Mouse (Mus musculus) hindbrain, embryonic 13.5 days (tissue): Measurements from ENCODE around the gene Olfr603. TPM values are rescaled to one million over a fixed set of nuclear protein-coding genes. Genes with fewer than 3 reads are reported as not detected.
"Not testable (repeated sequence)": the region's sequence is repeated elsewhere in the genome, so short reads cannot be mapped to it uniquely, and the experiment has no call there.

Experiments used
- ATAC-seq: fragments of 200-750 bp; cut with Nextera tagmentation; 2 replicates; pipeline ENCODE4 v1.8.0; 2017; ENCODE audit warnings: moderate TSS enrichment; ENCODE audit not compliant: low FRiP score
- H3K27ac ChIP-seq: fragments of 300-500 bp; sonication (generic); 2 replicates; pipeline ENCODE4 v1.5.1; 2015; ENCODE audit warnings: inconsistent platforms, mild to moderate bottlenecking, moderate library complexity
- H3K27me3 ChIP-seq: fragments of 300-500 bp; sonication (generic); 2 replicates; pipeline ENCODE4 v1.6.1; 2015; ENCODE audit warnings: mild to moderate bottlenecking, inconsistent platforms
- H3K36me3 ChIP-seq: fragments of 300-500 bp; sonication (generic); 2 replicates; pipeline ENCODE4 v1.6.1; 2015; ENCODE audit warnings: mild to moderate bottlenecking, inconsistent platforms
- H3K4me1 ChIP-seq: fragments of 300-500 bp; sonication (generic); replicated peaks from 2 replicates; pipeline ENCODE4 v1.6.1; 2015; ENCODE audit warnings: inconsistent platforms
- H3K4me2 ChIP-seq: fragments of 300-500 bp; sonication (generic); 2 replicates; pipeline ENCODE4 v1.6.1; 2015; ENCODE audit warnings: inconsistent platforms, mild to moderate bottlenecking, moderate library complexity
- H3K4me3 ChIP-seq: fragments of 300-500 bp; sonication (generic); 2 replicates; pipeline ENCODE4 v1.5.1; 2015; ENCODE audit warnings: mild to moderate bottlenecking, inconsistent platforms
- H3K9ac ChIP-seq: fragments of 300-500 bp; sonication (generic); 2 replicates; pipeline ENCODE4 v1.6.1; 2015; ENCODE audit warnings: mild to moderate bottlenecking, inconsistent platforms
- H3K9me3 ChIP-seq: fragments of 300-500 bp; sonication (generic); 2 replicates; pipeline ENCODE4 v1.6.1; 2016; ENCODE audit warnings: inconsistent platforms
- WGBS: fragments of 180-500 bp; shearing (Covaris S2); methylation state at CpG from one replicate; pipeline ENCODE4 v1.1.7; 2015; 5-methylcytosine and 5-hydroxymethylcytosine counted together
- microRNA-seq: library from miRNA; unstranded; fragments of <30 nt; microRNA quantifications from one replicate; pipeline ENCODE4, GENCODE M21; 2016
- polyA plus RNA-seq: library from polyadenylated mRNA; unstranded; fragments of >200 nt; fragmentation: Nextera tagmentation; extraction: Ambion mirVana; gene quantifications from 2 replicates; pipeline ENCODE4 v1.2.1, GENCODE M21; 2015

The Olfr603 gene
- polyA plus RNA-seq = not detected in 2 replicates

- no peaks in the 10 kb centered on the region for H3K9me3 ChIP-seq
- H3K27ac ChIP-seq = no peak within 1 kb of the TSS
- H3K4me1 ChIP-seq = no peaks in the 10 kb centered on the region
- H3K4me3 ChIP-seq = no peak within 1 kb of the TSS
- no peak within 1 kb of the TSS for H3K4me2 ChIP-seq
- H3K27me3 ChIP-seq = no peaks in the 10 kb centered on the region
- no peak within 1 kb of the TSS for H3K9ac ChIP-seq
- H3K36me3 ChIP-seq = no peaks in the 10 kb centered on the region
- no peak for ATAC-seq
Observed at GRCm38 (mm10) chr7:103386077-103386476, at the start of gene Olfr603. TSS of gene Olfr603 (minus strand) at chr7:103386177.

GRCm38 (mm10) chr7:103414772-103415171 lies 28.8 kb upstream of the Olfr603 start, which contains the start of gene Usp17lc:
TSS of gene Usp17lc (plus strand) at chr7:103415072.
- H3K27ac ChIP-seq, H3K9ac ChIP-seq, H3K36me3 ChIP-seq, H3K9me3 ChIP-seq, ATAC-seq, H3K4me1 ChIP-seq, H3K4me2 ChIP-seq, H3K4me3 ChIP-seq, H3K27me3 ChIP-seq: not testable (repeated sequence)
- 64% methylated on average over 1 of the region's 1 CpGs for WGBS

GRCm38 (mm10) chr7:103406521-103407055 lies 20.6 kb upstream of the Olfr603 start:
- not testable (repeated sequence) for ATAC-seq, H3K4me3 ChIP-seq
- WGBS = 80% methylated on average over 3 of the region's 3 CpGs

GRCm38 (mm10) chr7:103398981-103399380 lies 13.0 kb upstream of the Olfr603 start:
- Histone ChIP-seq H3K27ac (no peak overlapping the region), H3K9ac (no peak overlapping the region), H3K4me2 (no peak overlapping the region), H3K9me3 (no peaks in the 10 kb centered on the region), H3K27me3 (no peaks in the 10 kb centered on the region), H3K4me3 (no peak overlapping the region), H3K36me3 (no peaks in the 10 kb centered on the region), H3K4me1 (no peaks in the 10 kb centered on the region)
- 4% methylated on average over 1 of the region's 1 CpGs for WGBS
- ATAC-seq = no peak

More at GRCm38 (mm10) chr7:103406521-103407055, 20.6 kb upstream of the Olfr603 start:
- not testable (repeated sequence) for H3K36me3 ChIP-seq, H3K9ac ChIP-seq, H3K9me3 ChIP-seq, H3K4me1 ChIP-seq, H3K4me2 ChIP-seq, H3K27me3 ChIP-seq, H3K27ac ChIP-seq

DNA sequence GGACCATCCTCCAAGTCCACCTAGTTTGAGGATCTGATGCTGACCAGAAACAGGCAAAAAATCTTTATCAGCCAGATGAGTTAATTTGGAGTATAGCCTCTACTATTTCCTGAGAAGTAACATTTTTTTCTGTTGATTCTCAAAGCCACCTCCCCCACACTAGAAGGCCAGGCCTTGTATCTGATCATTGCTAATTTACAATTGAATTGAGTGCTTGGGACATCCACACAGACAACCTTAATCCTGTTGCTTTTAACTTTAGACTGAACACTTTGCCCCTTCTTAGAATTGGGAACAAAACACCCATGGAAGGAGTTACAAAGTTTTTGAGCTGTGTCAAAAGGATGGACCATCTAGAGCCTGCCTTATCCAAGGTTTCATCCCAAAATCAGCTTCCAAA lies 11.8 kb upstream of the Olfr603 start:
- H3K4me3 ChIP-seq = no peak overlapping the region
- no peaks in the 10 kb centered on the region for H3K27me3 ChIP-seq
- no peak overlapping the region for H3K4me2 ChIP-seq
- H3K27ac ChIP-seq = no peak overlapping the region
- ATAC-seq = no peak
- no peaks in the 10 kb centered on the region for H3K36me3 ChIP-seq
- no peak overlapping the region for H3K9ac ChIP-seq
- H3K4me1 ChIP-seq = no peaks in the 10 kb centered on the region
- H3K9me3 ChIP-seq = no peaks in the 10 kb centered on the region

GRCm38 (mm10) chr7:103362555-103362954 lies 23.4 kb downstream of the Olfr603 start, which contains the start of gene Olfr601:
TSS of gene Olfr601 (minus strand) at chr7:103362655.
- Histone ChIP-seq H3K9me3 (no peaks in the 10 kb centered on the region), H3K27ac (no peak within 1 kb of the TSS), H3K36me3 (no peaks in the 10 kb centered on the region), H3K27me3 (no peaks in the 10 kb centered on the region), H3K9ac (no peak within 1 kb of the TSS), H3K4me1 (no peaks in the 10 kb centered on the region), H3K4me2 (no peak within 1 kb of the TSS), H3K4me3 (no peak within 1 kb of the TSS)
- ATAC-seq = no peak
- 89% methylated on average over 1 of the region's 1 CpGs for WGBS

DNA sequence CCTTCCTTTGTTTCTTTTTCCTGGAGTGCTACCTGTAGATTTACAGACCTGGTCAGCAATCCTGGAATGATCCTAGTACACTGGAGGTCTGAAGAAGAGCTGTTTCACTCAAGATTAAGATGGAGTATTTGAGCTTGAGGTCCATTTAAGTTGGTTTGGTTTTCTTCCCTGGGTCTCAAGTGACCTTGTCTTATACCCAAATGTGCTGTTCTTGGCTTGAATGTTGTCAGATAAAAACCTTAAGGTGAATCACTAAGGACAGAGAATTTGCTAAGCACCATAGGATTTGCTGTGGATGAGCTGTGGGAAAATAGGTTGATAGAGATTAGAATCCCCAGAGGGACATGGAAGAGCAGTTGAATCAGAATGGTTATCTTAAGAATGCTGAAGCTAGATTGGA lies 36.4 kb downstream of the Olfr603 start, which contains the start of gene Olfr600:
TSS of gene Olfr600 (minus strand) at position 101 of the 400 bp plus-strand sequence.
- no peak within 1 kb of the TSS for H3K4me3 ChIP-seq
- ATAC-seq = no peak
- no peak within 1 kb of the TSS for H3K9ac ChIP-seq
- no peaks in the 10 kb centered on the region for H3K9me3 ChIP-seq
- no peaks in the 10 kb centered on the region for H3K4me1 ChIP-seq
- no peak within 1 kb of the TSS for H3K27ac ChIP-seq
- no peaks in the 10 kb centered on the region for H3K27me3 ChIP-seq
- H3K36me3 ChIP-seq = no peaks in the 10 kb centered on the region
- H3K4me2 ChIP-seq = no peak within 1 kb of the TSS

GRCm38 (mm10) chr7:103335617-103336016 lies 50.4 kb downstream of the Olfr603 start, which contains the start of gene Olfr599:
TSS of gene Olfr599 (plus strand) at chr7:103335917.
- Histone ChIP-seq H3K4me3 (no peak within 1 kb of the TSS), H3K27ac (no peak within 1 kb of the TSS), H3K9me3 (no peaks in the 10 kb centered on the region), H3K4me2 (no peak within 1 kb of the TSS), H3K9ac (no peak within 1 kb of the TSS), H3K36me3 (no peaks in the 10 kb centered on the region), H3K27me3 (no peaks in the 10 kb centered on the region), H3K4me1 (no peaks in the 10 kb centered on the region)
- WGBS = 85% methylated on average over 1 of the region's 1 CpGs
- ATAC-seq = no peak

Small RNA genes lying within 50 kb of the gene (microRNA-seq; reads per million reads assigned to microRNA genes)
- not detected for gene Gm25774

Other genes starting within 250 kb of the Olfr603 start
- not detected in 2 replicates for gene Olfr588-ps1, start 245.3 kb downstream of the Olfr603 start, polyA plus RNA-seq
- not detected in 2 replicates for gene Olfr589, start 229.8 kb downstream of the Olfr603 start, polyA plus RNA-seq
- not detected in 2 replicates for gene Olfr591, start 207.8 kb downstream of the Olfr603 start, polyA plus RNA-seq
- not detected in 2 replicates for gene Olfr592, start 201.4 kb downstream of the Olfr603 start, polyA plus RNA-seq
- not detected in 2 replicates for gene Olfr593, start 174.3 kb downstream of the Olfr603 start, polyA plus RNA-seq
- gene Olfr594, start 169.2 kb downstream of the Olfr603 start, polyA plus RNA-seq = not detected in 2 replicates
- not detected in 2 replicates for gene Usp17ld, start 133.7 kb downstream of the Olfr603 start, polyA plus RNA-seq
- gene Olfr596, start 80.5 kb downstream of the Olfr603 start, polyA plus RNA-seq = not detected in 2 replicates
- gene Olfr597, start 69.9 kb downstream of the Olfr603 start, polyA plus RNA-seq = not detected in 2 replicates
- not detected in 2 replicates for gene Olfr598, start 62.6 kb downstream of the Olfr603 start, polyA plus RNA-seq
- gene Olfr599, start 50.3 kb downstream of the Olfr603 start, polyA plus RNA-seq = not detected in 2 replicates
- gene Olfr600, start 36.5 kb downstream of the Olfr603 start, polyA plus RNA-seq = not detected in 2 replicates
- gene Olfr601, start 23.5 kb downstream of the Olfr603 start, polyA plus RNA-seq = not detected in 2 replicates
- not detected in 2 replicates for gene Usp17lc, start 28.9 kb upstream of the Olfr603 start, polyA plus RNA-seq
- not detected in 2 replicates for gene Olfr605, start 59.3 kb upstream of the Olfr603 start, polyA plus RNA-seq
- not detected in 2 replicates for gene Olfr606, start 62.9 kb upstream of the Olfr603 start, polyA plus RNA-seq
- not detected in 2 replicates for gene Olfr607, start 78.0 kb upstream of the Olfr603 start, polyA plus RNA-seq
- gene Olfr608, start 83.7 kb upstream of the Olfr603 start, polyA plus RNA-seq = not detected in 2 replicates
- gene Olfr609, start 111.9 kb upstream of the Olfr603 start, polyA plus RNA-seq = not detected in 2 replicates
- gene Olfr610, start 125.9 kb upstream of the Olfr603 start, polyA plus RNA-seq = not detected in 2 replicates
- not detected in 2 replicates for gene Olfr611, start 134.7 kb upstream of the Olfr603 start, polyA plus RNA-seq
- not detected in 2 replicates for gene Olfr612, start 156.5 kb upstream of the Olfr603 start, polyA plus RNA-seq
- not detected in 2 replicates for gene Olfr613, start 161.9 kb upstream of the Olfr603 start, polyA plus RNA-seq
- gene Olfr615, start 169.9 kb upstream of the Olfr603 start, polyA plus RNA-seq = not detected in 2 replicates
- gene Olfr616, start 183.0 kb upstream of the Olfr603 start, polyA plus RNA-seq = not detected in 2 replicates
- not detected in 2 replicates for gene Olfr617, start 186.9 kb upstream of the Olfr603 start, polyA plus RNA-seq
- 0.21 TPM in 1 of 2 replicates, not detected in the other for gene Olfr618, start 203.9 kb upstream of the Olfr603 start, polyA plus RNA-seq
- not detected in 2 replicates for gene Olfr619, start 214.4 kb upstream of the Olfr603 start, polyA plus RNA-seq
- gene Olfr620, start 226.4 kb upstream of the Olfr603 start, polyA plus RNA-seq = not detected in 2 replicates